Mouse (Mus musculus) gastrocnemius, postnatal 4 days (tissue): ENCODE results near the gene Ubtd1. TPM values are rescaled to one million over a fixed set of nuclear protein-coding genes. Genes with fewer than 3 reads are reported as not detected.

ENCODE experiments used
- DNase-seq, 2 experiments: peaks; one replicate each; pipeline ENCODE4 v3.0.0; 2021 to 2022; ENCODE audit warnings: low spot score in 2 of 2, mixed read lengths in 2 of 2
- long read RNA-seq, 2 experiments: library from polyadenylated mRNA; stranded (forward); transcript quantifications; one replicate each; pipeline ENCODE4 v2.0.0; 2021
- total RNA-seq, 2 experiments: library from RNA; stranded (reverse); gene quantifications; 2 replicates each; pipeline ENCODE4 v1.2.3; 2021

Ubtd1 gene
- total RNA-seq = 10 to 100 TPM; 37.5 to 39.7 TPM
- long read RNA-seq, experiment 1, transcript Ubtd1-201 (3 exons, 1,529 nt) = major isoform, 43 of 52 reads
- long read RNA-seq, experiment 1, partial matches to known transcripts = 8 of 52 reads
- long read RNA-seq, experiment 1, other reads (novel, unspliced or antisense) = 1 of 52 reads
- long read RNA-seq, experiment 2, transcript Ubtd1-201 (3 exons, 1,529 nt) = major isoform, 43 of 53 reads
- long read RNA-seq, experiment 2, partial matches to known transcripts = 2 of 53 reads
- long read RNA-seq, experiment 2, other reads (novel, unspliced or antisense) = 8 of 53 reads

DNA sequence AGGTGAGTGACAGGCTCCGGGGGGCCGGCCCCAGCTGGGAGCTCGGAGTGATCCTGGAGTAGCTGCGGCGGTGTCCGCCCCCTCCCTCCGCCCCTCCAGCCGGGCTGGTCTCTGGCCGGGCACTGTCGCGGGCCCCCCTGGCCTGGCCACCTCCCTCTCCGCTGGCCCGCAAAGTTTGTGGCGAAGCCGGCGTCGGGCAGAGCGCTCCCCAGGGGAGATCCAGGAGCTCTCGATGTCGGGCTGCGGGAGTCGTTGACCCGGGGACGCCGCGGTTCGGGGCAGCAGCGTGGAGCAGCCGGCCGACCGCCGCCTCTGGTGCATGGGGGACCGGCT, at the start of gene Ubtd1:
Gene Ubtd1 (plus strand): TSS at position 169 of the 333 bp plus-strand sequence.
- no peak for DNase-seq

- DNase-seq = no peak
These were observed 48.9 kb upstream of the Ubtd1 start for GRCm38 (mm10) chr19:41932686-41933085.

DNA sequence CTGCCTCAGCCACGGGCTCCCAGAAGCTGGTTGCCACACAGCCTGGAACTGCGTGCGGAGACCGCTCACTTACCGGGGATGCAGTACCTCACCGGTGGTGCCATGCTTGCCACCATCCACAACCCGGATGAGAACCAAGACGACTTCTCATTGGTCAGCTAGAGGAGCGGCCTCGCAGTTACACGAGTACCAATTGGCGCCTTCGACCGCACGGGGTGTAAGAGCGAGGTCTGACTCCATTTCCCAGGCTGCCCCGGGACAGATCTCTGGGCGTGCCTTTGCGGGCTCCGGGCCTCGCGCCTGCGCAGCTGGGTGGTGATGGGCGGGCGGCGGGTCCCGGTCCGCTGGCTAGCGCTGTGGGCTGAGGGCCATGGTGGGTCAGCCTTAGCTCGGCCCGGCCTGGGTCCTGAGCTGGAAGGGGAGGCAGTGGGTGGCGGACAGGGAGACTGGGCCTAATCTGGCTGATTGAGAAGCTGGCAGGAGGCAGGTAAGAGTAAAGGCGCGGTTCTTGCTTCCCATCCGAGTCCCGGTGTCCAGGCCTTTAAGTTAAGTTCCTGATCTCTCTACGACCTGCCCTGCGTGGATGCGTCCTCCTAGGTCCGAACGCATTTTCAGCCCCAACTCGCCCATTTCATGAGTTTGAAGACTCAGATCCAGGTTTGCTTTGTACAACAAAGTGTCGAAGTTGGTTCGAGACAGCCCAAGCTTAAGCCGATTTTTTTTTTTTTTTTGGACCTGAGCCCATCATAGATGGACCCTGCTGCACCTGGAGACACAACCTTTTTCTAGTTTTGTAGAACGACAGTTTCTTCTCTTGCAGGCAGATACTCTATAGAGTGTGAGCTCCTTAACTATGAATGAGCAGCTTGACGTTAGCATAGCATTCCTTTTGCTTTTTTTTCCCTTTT, 48.1 kb upstream of the Ubtd1 start, which contains the start of the genes Exosc1 and Zdhhc16:
Gene Exosc1 (minus strand): TSS at position 245 of the 908 bp plus-strand sequence.
Gene Zdhhc16 (plus strand): TSS at position 302 of the 908 bp plus-strand sequence.
- DNase-seq = peak; percentile 93 to 97

DNA sequence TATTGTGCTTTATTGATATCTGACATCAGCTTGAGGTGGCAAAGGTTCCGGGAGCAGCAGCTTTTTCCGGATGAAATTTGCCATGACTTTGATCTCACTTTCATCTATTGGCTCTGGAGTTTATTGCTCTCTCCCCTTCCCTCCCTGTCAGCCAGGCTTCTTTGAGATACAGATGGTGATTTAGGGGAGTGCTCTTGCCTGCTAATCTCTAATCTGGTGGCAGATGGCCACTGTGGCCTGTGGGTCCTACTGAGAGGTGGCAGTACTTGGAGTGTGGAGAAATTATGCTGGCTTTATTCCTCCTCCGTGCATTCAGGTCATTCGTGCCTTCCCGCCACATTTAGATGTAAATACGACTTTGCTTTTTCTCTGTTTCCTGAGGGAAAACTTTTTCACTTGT, 47.4 kb upstream of the Ubtd1 start:
- no peak for DNase-seq

DNA sequence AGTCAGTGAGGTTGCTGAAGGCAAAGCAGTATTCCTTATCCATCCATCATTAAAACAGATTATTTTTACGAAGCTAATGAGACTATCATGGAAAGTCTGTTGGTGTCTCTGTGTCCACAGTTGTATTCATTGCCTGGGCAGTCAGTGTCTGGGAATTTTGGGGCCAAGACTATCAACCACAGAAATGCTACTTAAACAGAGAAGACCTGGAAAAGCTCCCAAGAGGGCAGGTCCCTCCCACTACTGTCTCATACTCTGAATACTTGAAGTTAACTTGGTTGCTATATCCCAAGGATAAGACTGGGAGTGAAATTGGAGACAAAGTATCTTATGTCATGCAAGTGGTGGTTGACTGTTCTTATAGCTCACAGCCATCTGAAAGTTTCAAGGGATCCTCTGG, 45.6 kb upstream of the Ubtd1 start:
- no peak for DNase-seq

GRCm38 (mm10) chr19:41938539-41938938, 43.0 kb upstream of the Ubtd1 start:
- DNase-seq = no peak

DNA sequence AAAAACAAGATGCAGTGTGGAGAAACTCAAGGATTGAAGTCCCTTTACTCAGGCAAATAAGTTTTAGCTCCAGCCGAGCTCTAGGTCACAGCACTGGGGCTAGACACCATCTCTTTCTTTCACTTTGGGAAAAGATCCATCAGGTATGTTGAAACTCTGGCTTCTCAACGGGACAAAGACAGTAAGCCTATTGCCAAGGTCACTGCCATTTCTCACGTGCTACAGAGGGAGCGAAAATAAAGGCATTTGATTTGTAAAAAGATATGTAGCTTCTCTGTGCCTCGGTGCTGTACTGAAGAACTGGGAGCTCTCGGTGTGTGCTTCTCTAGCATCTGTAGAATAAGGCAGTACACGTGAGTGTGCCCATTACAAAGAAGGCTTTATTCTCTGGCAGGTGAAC, 37.7 kb upstream of the Ubtd1 start:
- DNase-seq = no peak

GRCm38 (mm10) chr19:41952287-41952686, 29.3 kb upstream of the Ubtd1 start:
- DNase-seq = no peak

DNA sequence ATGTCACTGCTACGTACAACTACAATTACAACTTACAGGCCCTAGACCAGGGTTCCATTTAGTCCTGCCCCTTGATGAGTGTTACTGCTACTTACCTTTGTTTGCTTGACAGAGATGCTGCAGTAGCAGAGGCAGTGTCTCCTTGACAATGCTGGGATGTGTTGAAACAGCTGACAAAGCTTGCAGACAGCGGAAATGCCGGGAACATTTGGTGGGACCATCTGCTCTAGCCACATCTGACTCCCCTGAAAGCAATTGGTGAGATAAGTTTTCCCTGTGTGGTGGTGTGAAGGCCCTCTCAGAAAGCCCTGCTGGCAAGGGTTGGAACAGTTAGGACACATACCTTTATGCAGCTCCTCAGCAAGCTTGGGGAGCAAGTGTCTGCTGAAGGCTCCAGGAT, 28.0 kb upstream of the Ubtd1 start:
- no peak for DNase-seq

GRCm38 (mm10) chr19:41969618-41970017, 11.9 kb upstream of the Ubtd1 start:
- no peak for DNase-seq

- DNase-seq = no peak
These were observed 7.4 kb upstream of the Ubtd1 start for GRCm38 (mm10) chr19:41973891-41974794.

DNA sequence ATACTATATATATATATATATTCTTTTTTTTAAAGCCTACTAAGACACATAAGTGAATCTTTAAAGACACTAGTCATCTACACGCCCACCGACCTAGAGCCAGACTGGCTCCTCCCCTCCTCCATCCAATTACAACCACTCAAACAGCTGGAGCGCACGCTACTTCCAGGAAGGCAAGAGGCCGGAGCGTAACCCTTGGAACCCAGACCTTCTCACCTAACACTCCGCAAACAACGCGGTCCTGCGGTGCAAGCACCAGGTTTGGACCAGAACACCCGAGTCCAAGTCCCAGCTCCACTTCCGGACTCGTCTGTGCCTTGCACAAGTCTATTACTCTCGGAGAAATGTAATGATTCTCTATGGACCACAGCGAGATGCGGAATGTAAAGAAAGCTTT, 1.1 kb upstream of the Ubtd1 start:
- peak in 1 of 2 experiments; percentile 30 for DNase-seq

GRCm38 (mm10) chr19:41980819-41981594, 556 bp upstream of the Ubtd1 start, which contains the start of gene Mms19:
Gene Mms19 (minus strand): TSS chr19:41981157.
- peak; percentile 96 to 98 for DNase-seq

- peak; percentile 51 to 70 for DNase-seq
These were observed 598 bp downstream of the Ubtd1 start for GRCm38 (mm10) chr19:41981931-41982790.

GRCm38 (mm10) chr19:41982791-41983150, 1.2 kb downstream of the Ubtd1 start:
- DNase-seq = no peak

- DNase-seq = no peak
These were observed 4.4 kb downstream of the Ubtd1 start for GRCm38 (mm10) chr19:41985994-41986393.

DNA sequence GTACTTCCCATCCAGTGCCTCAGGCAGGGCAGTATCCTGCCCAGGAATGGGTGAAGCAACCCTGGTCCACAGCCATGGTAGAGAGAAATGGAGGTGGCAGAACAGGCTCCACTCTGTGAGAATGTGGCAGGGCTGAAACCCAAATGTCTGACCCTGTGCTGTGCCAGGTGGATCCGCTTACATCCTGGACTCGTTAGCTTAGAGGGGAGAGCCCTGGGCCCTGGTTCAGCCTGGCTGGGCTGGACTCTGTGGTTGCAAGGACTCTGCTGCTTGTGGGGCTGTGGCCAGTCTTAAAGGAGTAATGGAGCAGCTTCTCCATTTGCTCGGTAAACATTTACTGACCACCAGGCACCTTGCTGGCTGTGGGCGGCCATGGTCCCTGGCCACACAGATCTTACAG, 5.6 kb downstream of the Ubtd1 start:
- DNase-seq = peak in 1 of 2 experiments; percentile 18

GRCm38 (mm10) chr19:41989810-41990209, 8.2 kb downstream of the Ubtd1 start:
- no peak for DNase-seq

GRCm38 (mm10) chr19:41991926-41992477, 10.4 kb downstream of the Ubtd1 start:
- DNase-seq = no peak
